Mouse (Mus musculus) neural tube, embryonic 11.5 days (tissue): ENCODE measurements at regions not wholly inside any gene's neighbourhood (a gene's known extent, or its start where the extent isn't known, plus 50 kb on each side); places are given as distances from the start of the nearest gene placed in this dataset.

ENCODE experiments used
- ATAC-seq: fragments of 200-750 bp; cut with Nextera tagmentation; 2 replicates; pipeline ENCODE4 v1.8.0; 2017; ENCODE audit warnings: moderate number of reproducible peaks, mild to moderate bottlenecking, moderate TSS enrichment, moderate library complexity; ENCODE audit not compliant: insufficient read depth, low FRiP score, low TSS enrichment
- DNase-seq: peaks from one replicate; pipeline ENCODE4 v3.0.0-alpha.2; 2015; ENCODE audit warnings: low spot score
- H3K27ac ChIP-seq: fragments of 300-500 bp; sonication (generic); 2 replicates; pipeline ENCODE4 v1.5.1; 2014; ENCODE audit warnings: low read depth, mild to moderate bottlenecking, low read length
- H3K27me3 ChIP-seq: fragments of 300-500 bp; sonication (generic); 2 replicates; pipeline ENCODE4 v1.6.1; 2014; ENCODE audit warnings: mild to moderate bottlenecking, low read length, mixed read lengths; ENCODE audit not compliant: control insufficient read depth, insufficient read depth
- H3K36me3 ChIP-seq: fragments of 300-500 bp; sonication (generic); 2 replicates; pipeline ENCODE4 v1.6.1; 2014; ENCODE audit warnings: mild to moderate bottlenecking, low read length, moderate library complexity, mixed read lengths; ENCODE audit not compliant: control insufficient read depth, insufficient read depth
- H3K4me1 ChIP-seq: fragments of 300-500 bp; sonication (generic); 2 replicates; pipeline ENCODE4 v1.6.1; 2014; ENCODE audit warnings: low read length, mixed read lengths; ENCODE audit not compliant: control insufficient read depth, insufficient read depth
- H3K4me2 ChIP-seq: fragments of 300-500 bp; sonication (generic); 2 replicates; pipeline ENCODE4 v1.6.1; 2014; ENCODE audit warnings: low read depth, mild to moderate bottlenecking, moderate library complexity
- H3K4me3 ChIP-seq: fragments of 300-500 bp; sonication (generic); 2 replicates; pipeline ENCODE4 v1.5.1; 2014; ENCODE audit warnings: low read depth, low read length
- H3K9ac ChIP-seq: fragments of 300-500 bp; sonication (generic); 2 replicates; pipeline ENCODE4 v1.6.1; 2014; ENCODE audit warnings: mild to moderate bottlenecking, low read length
- H3K9me3 ChIP-seq: fragments of 300-500 bp; sonication (generic); 2 replicates; pipeline ENCODE4 v1.6.1; 2016; ENCODE audit warnings: low read length; ENCODE audit not compliant: control insufficient read depth
- WGBS: fragments of 180-500 bp; shearing (Covaris S2); extraction: QIAGEN DNeasy Blood & Tissue Kit; methylation state at CpG from one replicate; pipeline ENCODE4 v1.1.7; 2014; 5-methylcytosine and 5-hydroxymethylcytosine counted together

DNA sequence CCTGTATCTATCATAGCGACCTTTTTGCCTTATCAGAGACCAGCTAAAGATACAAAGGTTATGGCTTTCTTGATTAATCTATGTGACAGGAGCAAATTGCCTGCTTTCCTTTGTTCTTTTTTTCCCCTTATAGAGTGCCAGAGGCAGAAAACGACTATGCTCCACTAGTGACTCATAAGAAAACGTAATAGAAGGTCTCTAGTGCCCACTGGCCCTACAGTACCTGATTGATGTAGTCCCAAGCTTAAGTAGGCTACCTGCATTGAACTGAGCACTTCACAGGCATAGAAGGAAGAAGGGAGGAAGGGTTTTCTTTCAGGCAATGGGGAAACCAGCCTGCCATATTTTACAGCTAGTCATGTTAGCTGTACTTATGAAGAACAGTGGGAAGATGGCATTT, 116.0 kb upstream of the Tusc1 start:
- ATAC-seq (no peak), DNase-seq (no peak)
- no peaks in the 10 kb centered on the region for H3K9me3 ChIP-seq
- no peak overlapping the region for H3K4me2 ChIP-seq
- 63% methylated on average over 3 of the region's 3 CpGs for WGBS
- no peak overlapping the region for H3K4me3 ChIP-seq
- no peaks in the 10 kb centered on the region for H3K36me3 ChIP-seq
- no peak overlapping the region for H3K9ac ChIP-seq
- H3K27me3 ChIP-seq: no peaks in the 10 kb centered on the region
- no peak overlapping the region for H3K27ac ChIP-seq
- H3K4me1 ChIP-seq: no peaks in the 10 kb centered on the region

DNA sequence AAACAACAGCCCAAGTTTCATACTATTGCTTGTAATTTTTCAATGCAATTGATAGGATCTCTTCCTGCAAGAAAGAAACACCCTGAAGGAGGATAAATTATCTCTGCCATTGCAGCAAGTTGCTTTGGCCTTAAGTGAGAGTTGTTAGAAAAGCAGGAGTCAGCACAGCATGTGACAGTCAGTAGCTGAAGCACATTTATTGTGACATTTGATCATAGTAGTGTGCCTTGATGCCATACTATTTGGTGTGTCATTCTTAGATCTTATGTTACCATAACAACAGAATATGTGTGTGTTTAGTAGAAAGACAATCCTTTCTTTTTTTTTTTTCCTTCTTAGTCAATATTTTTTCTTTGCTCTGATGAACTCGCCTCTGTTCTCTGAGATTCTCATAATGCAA, 115.5 kb upstream of the Tusc1 start:
- no peaks in the 10 kb centered on the region for H3K27me3 ChIP-seq
- H3K9ac ChIP-seq: no peak overlapping the region
- no peaks in the 10 kb centered on the region for H3K9me3 ChIP-seq
- DNase-seq: no peak
- WGBS: 86% methylated on average over 1 of the region's 1 CpGs
- no peak overlapping the region for H3K4me3 ChIP-seq
- no peaks in the 10 kb centered on the region for H3K4me1 ChIP-seq
- ATAC-seq: no peak
- H3K36me3 ChIP-seq: no peaks in the 10 kb centered on the region
- no peak overlapping the region for H3K27ac ChIP-seq
- H3K4me2 ChIP-seq: no peak overlapping the region

DNA sequence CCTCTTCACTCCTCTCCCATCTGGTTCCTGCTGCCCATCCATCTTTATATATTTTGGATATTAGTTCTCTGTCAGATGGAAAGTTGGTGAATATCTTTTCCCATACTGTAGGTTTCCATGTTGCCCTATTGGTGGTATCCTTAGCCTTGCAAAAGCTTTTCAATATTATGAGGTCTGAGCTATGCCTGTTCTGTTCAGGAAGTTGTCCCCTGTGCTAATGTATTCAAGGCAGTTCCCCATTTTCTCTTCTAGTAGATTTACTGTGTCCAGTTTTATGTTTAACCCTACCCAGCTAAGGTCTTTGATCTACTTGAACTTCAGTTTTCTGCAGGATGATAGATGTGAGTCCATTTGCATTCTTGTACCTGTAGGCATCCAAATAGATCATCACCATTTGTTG, 109.4 kb upstream of the Tusc1 start:
- no peaks in the 10 kb centered on the region for H3K9me3 ChIP-seq
- H3K4me3 ChIP-seq: no peak overlapping the region
- no peaks in the 10 kb centered on the region for H3K36me3 ChIP-seq
- no peak overlapping the region for H3K4me2 ChIP-seq
- H3K9ac ChIP-seq: no peak overlapping the region
- ATAC-seq (no peak), DNase-seq (no peak)
- no peaks in the 10 kb centered on the region for H3K4me1 ChIP-seq
- H3K27me3 ChIP-seq: no peaks in the 10 kb centered on the region
- no peak overlapping the region for H3K27ac ChIP-seq

DNA sequence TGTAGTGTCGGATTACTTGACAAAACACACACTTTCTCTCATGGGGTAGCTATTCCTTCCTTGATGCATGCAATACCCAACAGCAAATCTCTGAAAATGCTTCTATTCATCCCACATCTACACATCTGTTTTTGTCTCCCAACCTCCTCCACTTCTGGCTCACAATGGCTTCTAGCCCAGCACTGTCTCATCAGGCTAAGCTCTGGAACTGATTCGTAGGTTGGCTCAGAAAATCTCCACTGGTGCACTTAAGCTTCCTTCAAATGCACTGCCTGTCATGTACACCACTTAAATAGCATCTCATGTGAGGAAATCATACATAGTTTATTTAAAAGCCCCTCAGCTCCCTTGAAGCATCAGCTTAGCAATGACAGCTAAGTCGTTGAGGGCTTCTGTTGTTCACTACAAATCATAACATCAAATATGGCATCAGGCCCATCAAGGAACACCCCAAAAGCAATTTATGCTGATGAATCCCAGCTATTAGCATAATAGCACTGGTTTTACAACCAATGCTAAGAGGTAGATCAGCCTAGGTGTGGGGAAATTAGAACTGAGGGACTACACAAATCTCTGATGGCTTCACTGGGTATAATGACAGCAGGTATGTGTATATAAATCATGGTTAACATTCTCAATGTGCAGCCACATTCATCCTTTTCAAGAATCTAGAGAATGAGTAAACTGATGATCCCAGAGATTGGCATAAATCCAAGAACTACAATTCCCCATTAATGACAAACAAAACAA, 103.5 kb upstream of the Tusc1 start:
- Histone ChIP-seq H3K27me3 (no peaks in the 10 kb centered on the region), H3K27ac (no peak overlapping the region), H3K4me2 (no peak overlapping the region), H3K36me3 (no peaks in the 10 kb centered on the region), H3K4me3 (no peak overlapping the region), H3K4me1 (no peaks in the 10 kb centered on the region), H3K9me3 (no peaks in the 10 kb centered on the region), H3K9ac (no peak overlapping the region)
- 86% methylated on average over 3 of the region's 3 CpGs for WGBS
- DNase-seq: no peak
- ATAC-seq: no peak

DNA sequence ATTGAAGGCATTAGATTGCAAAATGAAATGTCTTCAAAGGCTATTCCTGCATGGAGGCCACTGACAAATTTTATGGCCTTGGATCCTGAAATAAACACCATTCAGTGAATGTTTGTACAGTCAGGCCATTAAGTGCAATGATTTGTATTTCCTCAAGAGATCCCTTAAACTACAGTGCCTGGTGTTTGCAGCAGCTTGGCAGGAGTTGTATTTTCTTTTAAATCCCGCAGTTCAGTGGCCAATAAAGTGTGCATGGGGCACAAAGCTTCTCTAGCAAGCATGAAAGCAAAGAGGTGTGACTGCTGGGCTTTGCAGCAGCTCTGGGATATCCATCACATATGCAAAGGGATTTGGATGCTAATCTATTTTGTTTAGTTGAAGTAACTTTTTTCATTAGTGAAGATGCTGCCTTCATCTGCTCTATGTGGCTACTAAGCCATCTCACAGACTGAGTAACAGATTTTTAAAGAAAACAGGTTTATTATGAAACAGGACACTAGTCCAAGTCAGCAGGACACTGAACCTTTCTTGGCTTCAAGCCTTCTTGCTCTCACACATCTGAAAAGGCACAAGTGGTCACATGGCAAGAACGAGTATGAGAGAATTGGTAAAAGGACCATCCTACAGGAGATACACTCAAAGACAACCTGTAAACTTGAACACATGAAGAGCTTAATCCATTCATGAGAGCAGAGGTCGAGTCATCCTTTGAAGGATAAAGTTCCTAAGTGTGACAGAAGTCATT, 102.2 kb upstream of the Tusc1 start:
- H3K27me3 ChIP-seq: no peaks in the 10 kb centered on the region
- H3K9ac ChIP-seq: no peak overlapping the region
- DNase-seq: no peak
- no peaks in the 10 kb centered on the region for H3K4me1 ChIP-seq
- no peaks in the 10 kb centered on the region for H3K9me3 ChIP-seq
- no peaks in the 10 kb centered on the region for H3K36me3 ChIP-seq
- H3K27ac ChIP-seq: no peak overlapping the region
- H3K4me2 ChIP-seq: no peak overlapping the region
- H3K4me3 ChIP-seq: no peak overlapping the region
- 49% methylated on average over 3 of the region's 3 CpGs for WGBS
- ATAC-seq: no peak

DNA sequence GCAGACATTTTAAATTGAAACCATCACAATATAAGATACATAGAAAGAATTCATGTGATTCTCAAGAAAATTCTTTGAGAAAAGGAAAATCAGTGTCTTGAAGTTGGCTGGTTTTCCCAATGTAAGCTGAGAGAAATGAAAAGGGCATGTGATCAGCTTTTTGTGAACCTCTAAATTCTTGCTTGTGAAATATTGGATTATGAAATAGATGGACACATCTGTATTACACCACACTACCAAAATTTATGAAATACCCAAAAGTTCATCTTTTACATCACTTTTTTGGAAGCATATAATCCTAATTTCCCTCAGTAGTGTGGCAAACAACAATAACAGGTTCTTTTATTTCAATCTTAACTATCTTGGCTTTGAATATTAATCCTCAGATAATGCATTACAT, 77.4 kb upstream of the Tusc1 start:
- Histone ChIP-seq H3K4me3 (no peak overlapping the region), H3K4me2 (no peak overlapping the region), H3K9me3 (no peaks in the 10 kb centered on the region), H3K27ac (no peak overlapping the region), H3K4me1 (no peaks in the 10 kb centered on the region), H3K27me3 (no peaks in the 10 kb centered on the region), H3K9ac (no peak overlapping the region), H3K36me3 (no peaks in the 10 kb centered on the region)
- DNase-seq: no peak
- ATAC-seq: no peak

DNA sequence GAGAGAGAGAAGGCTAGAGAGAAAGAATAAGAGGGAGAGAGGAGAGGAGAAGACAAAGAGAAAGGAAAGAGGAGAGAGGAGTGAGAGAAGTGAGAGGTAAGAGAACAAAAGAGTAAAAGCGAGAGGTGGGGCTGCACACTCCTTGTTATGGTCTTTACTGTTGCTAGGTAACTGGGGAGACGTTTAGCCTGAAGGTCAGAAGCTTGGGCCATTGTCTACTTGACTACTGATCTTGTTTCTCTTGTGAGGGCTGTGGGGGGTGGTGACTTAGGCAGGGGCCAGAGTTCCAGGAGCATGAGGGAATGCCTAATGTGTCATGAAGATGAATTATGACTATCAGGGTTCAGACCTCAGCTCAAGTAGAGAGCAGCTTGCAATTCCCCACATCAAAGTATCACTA, 71.6 kb upstream of the Tusc1 start:
- H3K4me3 ChIP-seq: no peak overlapping the region
- H3K9me3 ChIP-seq: no peaks in the 10 kb centered on the region
- DNase-seq (no peak), ATAC-seq (no peak)
- no peaks in the 10 kb centered on the region for H3K27me3 ChIP-seq
- WGBS: 41% methylated on average over 2 of the region's 2 CpGs
- no peak overlapping the region for H3K27ac ChIP-seq
- no peaks in the 10 kb centered on the region for H3K4me1 ChIP-seq
- H3K9ac ChIP-seq: no peak overlapping the region
- H3K36me3 ChIP-seq: no peaks in the 10 kb centered on the region
- no peak overlapping the region for H3K4me2 ChIP-seq

DNA sequence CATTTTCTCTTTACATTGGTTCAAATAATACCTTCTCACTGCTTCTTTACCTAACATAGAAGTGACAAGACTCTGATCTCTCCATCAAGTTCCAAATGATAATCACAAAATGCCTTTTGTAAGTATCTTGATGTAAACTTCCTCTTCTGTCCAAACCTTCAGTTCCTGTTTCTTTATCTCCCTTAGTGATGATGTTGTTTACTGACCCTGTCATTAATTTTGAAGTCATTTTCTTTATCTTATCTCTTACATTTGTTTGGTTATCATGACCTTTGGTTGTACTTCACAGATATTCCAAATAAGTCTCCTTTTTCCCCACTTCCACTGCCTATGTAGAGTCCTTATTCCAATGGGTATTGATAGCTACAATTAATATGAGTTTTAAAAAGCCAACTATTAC, 65.3 kb upstream of the Tusc1 start:
- ATAC-seq: no peak
- Histone ChIP-seq H3K9me3 (no peaks in the 10 kb centered on the region), H3K4me2 (no peak overlapping the region), H3K4me3 (no peak overlapping the region), H3K36me3 (no peaks in the 10 kb centered on the region), H3K9ac (no peak overlapping the region), H3K27me3 (no peaks in the 10 kb centered on the region), H3K4me1 (no peaks in the 10 kb centered on the region), H3K27ac (no peak overlapping the region)
- DNase-seq: no peak
